Mouse (Mus musculus) layer of hippocampus, adult 18-20 months (tissue): ENCODE data around the gene Manbal. TPM values are rescaled to one million over a fixed set of nuclear protein-coding genes. Genes with fewer than 3 reads are reported as not detected.
"Not testable (repeated sequence)": the region's sequence is repeated elsewhere in the genome, so short reads cannot be mapped to it uniquely, and the experiment has no call there.

Experiments
- DNase-seq, 2 experiments: peaks; one replicate each; pipeline ENCODE4 v3.0.0; 2022; ENCODE audit warnings: low spot score in 2 of 2
- total RNA-seq, 2 experiments: library from RNA; stranded (reverse); gene quantifications; 2 replicates each; pipeline ENCODE4 v1.2.3; 2021

Manbal gene
- total RNA-seq, 2 experiments from 2014 or later, result 55.5 to 57.0 TPM

GRCm38 (mm10) chr2:157366762-157367161 is 632 bp upstream of the Manbal start:
- no peak for DNase-seq

- no peak for DNase-seq
Observed at GRCm38 (mm10) chr2:157367991-157368390, 597 bp downstream of the Manbal start.

DNA sequence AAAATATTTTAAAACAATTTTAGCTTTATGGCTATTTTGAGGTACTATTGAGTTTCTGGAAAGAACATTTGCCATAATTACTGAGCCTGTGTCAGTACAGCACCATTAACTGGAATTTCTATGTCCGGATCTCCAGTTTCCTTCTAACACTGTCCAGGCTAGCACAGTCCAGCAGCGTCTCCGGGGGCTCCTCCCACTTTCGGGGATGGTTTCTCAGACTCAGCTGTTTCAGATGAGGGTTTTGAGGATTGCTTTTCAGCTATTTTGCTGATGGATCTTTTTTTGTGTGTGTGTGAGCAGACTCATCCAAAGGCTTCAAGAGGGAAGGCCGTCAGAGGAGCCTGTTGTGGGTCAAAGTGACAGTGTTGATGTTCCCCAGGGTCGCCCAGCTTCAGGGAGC is 4.3 kb downstream of the Manbal start:
- no peak for DNase-seq

- DNase-seq, result no peak
Observed at GRCm38 (mm10) chr2:157373681-157374080, 6.3 kb downstream of the Manbal start.

- no peak for DNase-seq
Observed at GRCm38 (mm10) chr2:157375051-157375450, 7.7 kb downstream of the Manbal start.

- DNase-seq, result no peak
Observed at GRCm38 (mm10) chr2:157375794-157376757, 8.7 kb downstream of the Manbal start.

- DNase-seq, result no peak
Observed at GRCm38 (mm10) chr2:157376995-157377394, 9.6 kb downstream of the Manbal start.

DNA sequence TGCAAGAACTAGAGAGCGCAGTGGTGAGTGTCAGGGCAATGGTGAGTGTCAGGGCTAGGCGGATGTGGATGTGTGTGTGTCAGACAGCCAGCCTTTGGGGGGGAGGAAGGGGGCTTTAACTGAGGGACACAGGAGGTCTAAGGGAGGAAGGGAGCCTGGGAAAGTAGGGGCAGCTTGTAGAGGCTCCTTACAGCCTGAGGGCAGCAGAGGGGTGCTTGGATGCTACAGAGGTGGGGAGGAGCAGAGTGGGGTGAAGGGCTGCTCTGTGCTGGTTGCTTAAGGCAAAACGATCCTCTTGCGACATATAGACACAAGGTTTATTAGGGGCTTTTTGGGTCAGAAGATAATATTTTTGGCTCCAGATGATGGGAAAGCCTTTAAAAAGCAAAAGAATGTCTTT is 17.4 kb downstream of the Manbal start:
- no peak for DNase-seq

DNA sequence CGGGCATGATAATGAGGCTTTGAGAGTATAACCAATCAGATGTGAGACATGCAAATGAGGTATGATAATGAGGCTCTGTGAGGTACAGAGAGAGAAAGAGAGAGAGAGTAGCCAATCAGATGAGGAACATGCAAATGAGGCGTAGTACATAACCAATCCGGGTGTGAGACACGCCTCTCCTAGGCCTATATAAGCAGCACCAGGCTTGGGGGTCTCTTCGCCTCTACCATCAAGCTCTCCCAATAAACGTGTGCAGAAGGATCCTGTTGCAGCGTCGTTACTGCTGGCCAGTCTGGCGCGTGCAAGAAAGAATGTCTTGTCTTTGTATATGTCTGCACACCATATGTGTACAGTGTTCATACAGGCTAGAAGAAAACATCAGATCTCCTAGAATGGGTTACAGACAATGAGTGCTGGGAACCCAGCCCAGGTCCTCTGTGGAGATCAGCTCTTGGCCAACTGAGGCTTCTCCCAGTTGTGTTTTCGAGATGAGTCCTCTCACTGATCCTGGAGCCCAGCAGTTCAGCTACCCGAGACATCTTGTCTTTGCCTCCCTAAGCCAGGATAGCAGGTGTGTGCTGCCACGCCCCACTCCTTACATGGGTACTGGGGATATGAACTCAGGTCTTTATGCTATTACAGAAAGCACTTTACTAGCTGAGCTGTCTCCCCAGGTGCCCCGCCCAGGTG is 21.7 kb downstream of the Manbal start:
- DNase-seq, result not testable (repeated sequence)

DNA sequence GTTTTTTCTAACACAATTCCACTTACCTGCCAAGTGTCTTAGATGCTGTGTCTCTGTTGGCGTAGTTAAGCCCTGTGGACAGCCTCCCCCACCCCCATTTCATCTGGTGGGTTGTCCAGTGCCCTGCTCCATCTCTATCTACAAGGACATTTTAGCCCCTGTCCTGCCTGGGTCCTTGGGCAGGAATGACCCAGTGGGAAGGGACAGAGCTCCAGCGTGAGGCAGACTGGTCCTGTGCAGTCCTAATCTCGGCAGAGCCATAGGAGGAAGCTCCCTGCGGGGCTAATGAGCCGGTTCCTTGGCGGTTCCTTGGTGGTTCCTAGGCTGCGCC is 22.2 kb downstream of the Manbal start:
- no peak for DNase-seq

- no peak for DNase-seq
Observed at GRCm38 (mm10) chr2:157392331-157392730, 24.9 kb downstream of the Manbal start.

DNA sequence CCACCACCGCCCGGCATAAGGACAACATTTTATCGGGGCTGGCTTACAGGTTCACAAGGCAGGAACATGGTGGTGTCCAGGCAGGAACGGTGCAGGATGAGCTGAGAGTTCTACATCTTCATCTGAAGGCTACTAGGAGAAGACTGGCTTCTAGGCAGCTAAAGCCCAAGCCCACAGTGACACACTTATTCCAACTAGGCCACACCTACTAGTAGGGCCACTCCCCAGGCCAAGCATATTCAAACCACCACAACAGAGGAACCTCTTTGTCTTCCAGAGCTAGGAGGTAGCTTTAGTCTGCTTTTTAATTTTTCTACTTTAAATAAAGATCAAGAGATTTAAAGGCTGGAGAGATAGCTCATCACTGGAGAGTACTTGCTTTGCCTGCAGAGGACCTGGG is 26.2 kb downstream of the Manbal start:
- no peak for DNase-seq

DNA sequence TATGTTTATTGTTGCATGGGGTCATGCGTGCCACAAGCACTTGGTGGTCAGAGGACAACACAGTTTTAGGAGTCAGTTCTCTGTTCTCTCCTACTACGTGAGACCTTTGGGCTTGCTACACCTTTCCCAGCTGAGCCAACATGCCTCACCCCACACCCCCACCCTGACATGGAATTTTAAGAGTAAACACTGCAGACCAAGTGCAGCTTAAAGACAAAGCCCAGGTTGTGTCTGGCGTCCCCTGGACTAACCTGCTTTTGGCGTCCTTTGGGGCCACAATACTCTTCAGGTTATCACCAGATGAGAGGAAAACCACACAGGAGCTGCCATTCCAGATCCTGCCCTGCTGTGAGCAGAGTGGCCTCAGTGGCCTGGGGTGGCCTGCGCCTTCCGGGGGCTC is 27.5 kb downstream of the Manbal start:
- DNase-seq, result no peak

DNA sequence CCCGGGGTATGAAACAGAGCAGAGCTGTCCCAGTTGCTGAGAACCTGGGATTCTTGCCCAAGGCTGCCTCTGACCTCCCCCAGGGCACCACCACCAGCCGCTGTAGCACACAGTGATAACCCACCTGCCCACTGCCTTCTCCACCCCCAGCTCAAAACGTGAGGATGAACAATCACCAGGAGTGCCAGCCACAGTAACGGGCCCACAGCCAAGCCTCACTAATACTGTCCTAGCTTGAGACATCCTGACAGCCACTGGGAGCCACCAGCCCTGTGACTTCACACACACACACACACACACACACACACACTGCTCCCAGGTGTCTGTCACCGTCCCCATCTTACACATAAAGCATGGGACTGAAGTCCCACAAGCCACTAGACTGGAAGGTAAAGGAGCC is 28.0 kb downstream of the Manbal start:
- no peak for DNase-seq

DNA sequence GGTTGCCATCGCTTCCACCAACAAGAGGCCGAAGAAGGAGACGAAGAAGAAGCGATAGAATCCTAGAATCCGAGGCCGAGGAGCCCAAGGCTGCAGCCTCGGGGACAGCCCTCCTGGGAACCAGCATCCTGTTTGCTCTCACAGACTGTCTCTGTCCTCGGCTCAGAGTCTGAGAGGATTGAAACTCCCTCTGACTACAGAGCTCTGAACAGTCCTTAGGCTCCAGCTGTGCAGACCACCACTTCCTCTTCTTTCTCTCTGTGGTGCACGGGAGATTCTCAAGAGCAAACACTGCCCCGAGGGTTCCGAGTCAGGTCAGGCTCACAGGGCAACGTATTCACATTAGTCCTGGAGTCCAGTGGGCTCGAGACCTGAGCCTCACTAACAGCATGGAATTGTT is 28.6 kb downstream of the Manbal start:
- no peak for DNase-seq

- no peak for DNase-seq
Observed at GRCm38 (mm10) chr2:157397376-157397775, 30.0 kb downstream of the Manbal start.

DNA sequence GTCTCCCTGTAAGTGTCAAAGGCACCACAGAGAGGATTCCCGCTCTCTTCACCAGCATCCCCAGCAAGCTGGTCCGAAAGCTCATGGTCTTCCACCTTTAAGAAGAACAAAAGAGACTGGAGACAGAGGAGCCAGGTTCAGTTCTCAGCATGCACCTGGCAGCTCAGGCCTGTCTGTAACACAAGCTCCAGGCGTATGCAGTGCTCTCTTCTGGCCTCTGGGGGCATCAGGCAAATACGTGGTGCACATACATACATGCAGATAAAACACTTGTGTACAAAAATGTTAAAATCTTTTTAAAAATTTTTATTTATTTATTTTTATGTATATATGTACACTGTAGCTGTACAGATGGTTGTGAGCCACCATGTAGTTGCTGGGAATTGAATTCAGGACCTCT is 31.1 kb downstream of the Manbal start:
- DNase-seq, result no peak

DNA sequence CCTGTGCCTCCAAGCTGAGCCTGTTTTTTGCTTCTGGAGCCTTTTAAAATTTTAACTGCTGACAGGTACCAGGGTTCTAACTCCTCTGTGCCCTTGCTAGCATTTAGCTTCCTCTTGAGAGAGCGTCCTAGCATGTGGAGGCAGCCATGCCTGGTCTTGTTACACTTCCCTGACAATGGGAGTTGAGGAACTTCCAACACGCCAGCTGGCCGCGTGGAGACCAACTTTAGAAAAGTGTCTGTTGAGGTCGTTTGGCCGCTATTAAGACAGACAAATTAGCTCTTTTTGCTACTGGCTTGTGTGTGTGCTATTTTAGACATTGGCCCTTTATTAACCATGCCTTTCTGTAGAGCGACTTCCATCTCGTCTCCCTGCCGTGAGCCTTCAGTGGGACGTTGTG is 32.4 kb downstream of the Manbal start:
- no peak for DNase-seq

DNA sequence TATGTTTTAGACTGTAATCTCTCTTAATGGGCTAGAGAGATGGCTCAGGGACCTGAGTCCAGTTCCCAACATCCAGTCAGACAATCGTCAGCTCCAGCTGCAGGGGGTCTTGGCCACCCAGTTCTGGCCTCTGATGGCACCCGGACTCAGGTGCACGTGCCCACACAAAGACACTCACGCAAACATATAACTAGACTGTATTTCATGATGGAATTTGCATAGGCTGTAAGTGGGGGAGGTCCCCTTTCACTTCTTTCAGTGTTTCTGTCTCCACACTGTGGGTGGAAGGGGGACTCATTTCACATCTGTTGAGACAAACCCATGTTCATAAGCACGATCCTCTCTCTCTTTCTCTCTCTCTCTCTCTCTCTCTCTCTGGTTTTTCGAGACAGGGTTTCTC is 33.1 kb downstream of the Manbal start:
- no peak for DNase-seq

- no peak for DNase-seq
Observed at GRCm38 (mm10) chr2:157401261-157401660, 33.9 kb downstream of the Manbal start.

DNA sequence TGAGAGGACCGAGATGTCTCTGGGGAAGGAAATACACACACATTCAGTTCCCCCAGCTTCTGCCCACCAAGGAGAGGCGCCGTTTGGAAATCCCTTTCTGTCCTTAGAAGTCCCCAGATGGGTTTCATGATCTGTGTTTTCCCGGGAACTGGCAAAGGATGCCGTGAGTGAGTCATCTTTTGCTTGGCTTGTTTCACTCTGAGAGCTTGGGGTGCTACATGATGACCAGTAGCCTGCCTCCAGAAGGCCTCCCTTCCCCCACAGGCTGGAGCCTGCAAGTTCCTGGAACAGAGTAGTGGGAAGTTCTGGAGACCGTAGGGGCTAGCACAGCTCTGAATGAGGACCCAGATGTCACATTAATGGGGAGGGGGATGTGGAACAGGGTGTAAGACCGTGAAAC is 40.2 kb downstream of the Manbal start:
- DNase-seq, result no peak

GRCm38 (mm10) chr2:157409793-157410533 is 42.6 kb downstream of the Manbal start:
- peak; percentile 84 to 91 for DNase-seq
